Mouse (Mus musculus) C2C12 (cell line): ENCODE data around the gene Dlgap1.

Experiments used
- CEBPB ChIP-seq: IDR thresholded peaks from one replicate; pipeline ENCODE4 v1.6.1; 2011; ENCODE audit warnings: low read depth, mild to moderate bottlenecking, control low read depth, moderate library complexity
- CTCF ChIP-seq: IDR thresholded peaks from one replicate; pipeline ENCODE4 v1.5.1; 2011; ENCODE audit not compliant: control insufficient read depth, insufficient read depth, insufficient read length
- MYOG ChIP-seq: IDR thresholded peaks from one replicate; pipeline ENCODE4 v1.6.1; 2011; ENCODE audit not compliant: control insufficient read depth, insufficient read length; ENCODE audit errors: extremely low read depth
- USF1 ChIP-seq: IDR thresholded peaks from one replicate; pipeline ENCODE4 v1.6.1; 2011; ENCODE audit warnings: low read depth, mild to moderate bottlenecking, control low read depth, moderate library complexity

- TF ChIP-seq CTCF (no peak), CEBPB (no peak), MYOG (no peak), USF1 (no peak)
These were observed 419.6 kb downstream of the Dlgap1 start for GRCm38 (mm10) chr17:70388447-70388846.
